Mouse (Mus musculus): ENCODE data around the gene P2ry4. TPM values are rescaled to one million over a fixed set of nuclear protein-coding genes. Genes with fewer than 3 reads are reported as not detected.

The P2ry4 gene
- polyA plus RNA-seq, 1 experiment from 2014 or later, result not detected

- Histone ChIP-seq H3K9me3 (no peaks in the 10 kb centered on the region), H3K27me3 (peaks cover 13% of the 10 kb centered on the region; the same call in 1 of the 2 replicates), H3K4me2 (replicated peaks) (no peak within 1 kb of the TSS), H3K4me3 (no peak within 1 kb of the TSS), H3K27ac (no peak within 1 kb of the TSS), H3K9ac (no peak within 1 kb of the TSS), H3K36me3 (no peaks in the 10 kb centered on the region), H3K4me1 (no peaks in the 10 kb centered on the region)
- no peak for ATAC-seq (ENCODE audit: low FRiP score, low read depth)
- 86% methylated on average over 1 of the region's 1 CpGs for WGBS
Observed at GRCm38 (mm10) chrX:100571951-100572350, 22.7 kb downstream of the P2ry4 start, which contains the start of gene Awat1. TSS of gene Awat1 (plus strand) at chrX:100572251.

DNA sequence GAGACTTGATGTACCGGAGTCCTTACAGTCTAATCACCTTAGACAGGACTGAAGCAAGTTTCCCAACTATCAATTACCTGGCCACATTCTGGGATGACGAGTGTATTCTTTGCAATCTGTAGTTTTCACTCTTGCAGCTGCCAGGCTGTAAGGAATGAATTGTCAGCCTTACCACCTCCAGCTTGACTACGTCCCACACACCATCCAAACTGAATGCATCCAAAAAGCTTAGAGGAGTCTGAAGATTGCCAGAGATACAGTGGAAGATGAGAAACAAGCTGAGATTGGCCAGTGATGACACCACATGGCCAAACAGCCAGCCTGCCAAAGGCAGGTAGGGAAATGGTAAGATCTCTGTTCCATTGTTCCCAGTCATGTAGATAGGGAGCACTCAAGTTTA lies 29.0 kb downstream of the P2ry4 start:
- 78% methylated on average over 3 of the region's 3 CpGs for WGBS
- Histone ChIP-seq H3K4me1 (no peaks in the 10 kb centered on the region), H3K27me3 (no peaks in the 10 kb centered on the region), H3K36me3 (no peaks in the 10 kb centered on the region), H3K9ac (no peak overlapping the region), H3K4me3 (no peak overlapping the region), H3K9me3 (no peaks in the 10 kb centered on the region), H3K27ac (no peak overlapping the region), H3K4me2 (replicated peaks) (no peak overlapping the region)
- ATAC-seq (ENCODE audit: low FRiP score, low read depth), result no peak

GRCm38 (mm10) chrX:100556026-100556425 lies 38.6 kb downstream of the P2ry4 start:
- Histone ChIP-seq H3K4me2 (replicated peaks) (no peak overlapping the region), H3K27me3 (peaks cover 13% of the 10 kb centered on the region; the same call in 1 of the 2 replicates), H3K27ac (no peak overlapping the region), H3K4me3 (no peak overlapping the region), H3K9ac (no peak overlapping the region), H3K9me3 (no peaks in the 10 kb centered on the region), H3K36me3 (no peaks in the 10 kb centered on the region), H3K4me1 (no peaks in the 10 kb centered on the region)
- whole genome bisulfite sequencing, result 82% methylated on average over 3 of the region's 3 CpGs
- no peak for ATAC-seq (ENCODE audit: low FRiP score, low read depth)

Other genes starting within 250 kb of the P2ry4 start
- gene Otud6a, start 165.9 kb downstream of the P2ry4 start, polyA plus RNA-seq (2015; fragmentation: Nextera tagmentation; extraction: Ambion mirVana), result not detected in 2 replicates
- gene Awat2, start 152.2 kb downstream of the P2ry4 start, polyA plus RNA-seq (2015; fragmentation: Nextera tagmentation; extraction: Ambion mirVana), result 0.77 and 0.89 TPM in 2 replicates
- 37.2 and 40.7 TPM in 2 replicates for gene Igbp1, start 100.6 kb downstream of the P2ry4 start, polyA plus RNA-seq (2015; fragmentation: Nextera tagmentation; extraction: Ambion mirVana)
- gene Dgat2l6, start 70.0 kb downstream of the P2ry4 start, polyA plus RNA-seq (2015; fragmentation: Nextera tagmentation; extraction: Ambion mirVana), result not detected in 2 replicates
- not detected in 2 replicates for gene Awat1, start 22.6 kb downstream of the P2ry4 start, polyA plus RNA-seq (2015; fragmentation: Nextera tagmentation; extraction: Ambion mirVana)
- gene Arr3, start 10.6 kb upstream of the P2ry4 start, polyA plus RNA-seq (2015; fragmentation: Nextera tagmentation; extraction: Ambion mirVana), result not detected in 2 replicates
- 29.4 and 30.7 TPM in 2 replicates for gene Kif4, start 30.9 kb upstream of the P2ry4 start, polyA plus RNA-seq (2015; fragmentation: Nextera tagmentation; extraction: Ambion mirVana)
- 118 and 124 TPM in 2 replicates for gene Pdzd11, start 31.7 kb upstream of the P2ry4 start, polyA plus RNA-seq (2015; fragmentation: Nextera tagmentation; extraction: Ambion mirVana)
- gene Gdpd2, start 135.0 kb upstream of the P2ry4 start, polyA plus RNA-seq (2015; fragmentation: Nextera tagmentation; extraction: Ambion mirVana), result 2.7 and 3.3 TPM in 2 replicates
- 4.9 and 5.4 TPM in 2 replicates for gene Dlg3, start 172.9 kb upstream of the P2ry4 start, polyA plus RNA-seq (2015; fragmentation: Nextera tagmentation; extraction: Ambion mirVana)

Data from limb, embryonic 13.5 days (tissue).